Mouse (Mus musculus) stomach, postnatal 0 days (tissue): Measurements from ENCODE around the gene Serpinb6a.

Source experiments
- CTCF ChIP-seq: IDR thresholded peaks from 2 replicates; pipeline ENCODE4 v1.5.1; 2016; ENCODE audit warnings: antibody characterized with exemption, low read depth, mild to moderate bottlenecking, moderate library complexity
- EP300 ChIP-seq: optimal IDR thresholded peaks from 2 replicates; pipeline ENCODE3; 2016; ENCODE audit warnings: antibody characterized with exemption

GRCm38 (mm10) chr13:33952075-33952449 lies 50.5 kb downstream of the Serpinb6a start:
- no peak for TF ChIP-seq EP300
- no peak for TF ChIP-seq CTCF
